ENCODE assay signal across 8 mouse cellular contexts in the genomic region with DNA sequence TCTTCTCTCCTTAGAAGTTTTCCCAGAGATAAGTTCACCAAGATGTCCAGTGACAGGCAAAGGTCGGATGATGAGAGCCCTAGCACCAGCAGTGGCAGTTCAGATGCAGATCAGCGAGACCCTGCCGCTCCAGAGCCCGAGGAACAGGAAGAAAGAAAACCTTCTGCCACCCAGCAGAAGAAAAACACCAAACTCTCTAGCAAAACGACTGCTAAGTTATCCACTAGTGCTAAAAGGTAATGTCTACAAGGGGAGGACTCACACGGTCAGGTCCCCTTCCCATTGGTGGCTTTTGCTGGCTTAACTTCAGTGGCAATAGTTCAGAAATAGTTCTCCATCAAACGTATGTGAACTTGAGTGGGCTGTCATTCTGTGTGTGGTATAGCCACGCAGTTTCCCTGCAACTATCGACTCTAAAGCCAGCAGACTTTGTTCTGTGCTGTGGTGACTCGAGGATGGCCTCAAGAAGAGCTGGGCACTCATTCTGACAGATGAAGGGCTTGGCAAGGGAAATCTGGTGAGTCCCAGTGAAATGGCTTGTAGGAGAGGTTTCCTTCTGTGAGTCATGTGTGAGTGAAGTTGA. TPM values are rescaled to one million over a fixed set of nuclear protein-coding genes. Genes with fewer than 3 reads are reported as not detected.
DNase-seq lines count a peak whose midpoint lies in the region; ATAC-seq and TF ChIP-seq lines count a peak whose summit lies in the region.

No protein-coding gene starts in this region.

- peak overlapping the region; percentile 98 for H3K9ac ChIP-seq in heart, postnatal 0 days (replicated peaks; ENCODE audit: low read depth, low read length)
- H3K9ac ChIP-seq in liver, postnatal 0 days (replicated peaks), result peak overlapping the region; percentile 100

- peak; percentile 46 to 56 for DNase-seq in cerebellum, adult 2 months
- no peak for DNase-seq in cerebellum, adult 11 months
- peak; percentile 38 for DNase-seq in 416B (ENCODE audit: low read depth)
- peak; percentile 19 to 39 for DNase-seq in cerebellum, postnatal 36 days
- no peak for DNase-seq in heart, postnatal 0 days (ENCODE audit: low spot score)
- DNase-seq in liver, postnatal 0 days, result no peak
- DNase-seq in splenic B cell, adult 2 months (ENCODE audit: low read depth, low spot score), result peak; percentile 31
- no peak for DNase-seq in urinary bladder, postnatal 36 days (ENCODE audit: low spot score in 2 of 2)

- TF ChIP-seq EP300 in heart, postnatal 0 days (IDR thresholded peaks at IDR 0.05; ENCODE audit: low read depth), result no peak
- TF ChIP-seq EP300 in liver, postnatal 0 days (IDR thresholded peaks at IDR 0.05; ENCODE audit: low read depth), result no peak

- ATAC-seq in heart, postnatal 0 days (ENCODE audit: insufficient read depth, low read depth), result no peak
- ATAC-seq in liver, postnatal 0 days, result no peak

- no peaks in the 10 kb centered on the region for H3K9me3 ChIP-seq in heart, postnatal 0 days (replicated peaks; ENCODE audit: control insufficient read depth, low read length)
- no peaks in the 10 kb centered on the region for H3K9me3 ChIP-seq in liver, postnatal 0 days (ENCODE audit: low read length)

- peak overlapping the region; percentile 90 for H3K4me2 ChIP-seq in heart, postnatal 0 days (ENCODE audit: low read depth, low read length)
- peak overlapping the region; percentile 94 for H3K4me2 ChIP-seq in liver, postnatal 0 days (ENCODE audit: low read depth, low read length)

- under 1% methylated on average over 10 of the region's 10 CpGs for WGBS in cerebellum, adult 2 months
- 5% methylated on average over 10 of the region's 10 CpGs for WGBS in heart, postnatal 0 days
- WGBS in liver, postnatal 0 days (ENCODE audit: insufficient replicate concordance), result 14% methylated on average over 10 of the region's 10 CpGs

- peak overlapping the region; percentile 74 for H3K4me3 ChIP-seq in cerebellum, adult 2 months (replicated peaks; ENCODE audit: insufficient read depth, low read depth, low read length)
- peak overlapping the region; percentile 96 for H3K4me3 ChIP-seq in heart, postnatal 0 days (ENCODE audit: low read depth, low read length)
- H3K4me3 ChIP-seq in liver, postnatal 0 days (ENCODE audit: low read depth, low read length), result peak overlapping the region; percentile 95

- H3K36me3 ChIP-seq in heart, postnatal 0 days (replicated peaks; ENCODE audit: control insufficient read depth, insufficient read depth, low read length), result no peaks in the 10 kb centered on the region
- 0 out of 2 replicates have a peak, but pooled peaks cover 6% of the 10 kb centered on the region for H3K36me3 ChIP-seq in liver, postnatal 0 days (replicated peaks; ENCODE audit: insufficient read depth, low read length)
- no peaks in the 10 kb centered on the region for H3K36me3 ChIP-seq in splenic B cell, adult 2 months (ENCODE audit: control insufficient read depth, insufficient read depth, low read length, poor library complexity, severe bottlenecking)

- H3K27me3 ChIP-seq in cerebellum, adult 2 months (ENCODE audit: control insufficient read depth, insufficient read depth, low read length), result no peaks in the 10 kb centered on the region
- no peaks in the 10 kb centered on the region for H3K27me3 ChIP-seq in heart, postnatal 0 days (ENCODE audit: control insufficient read depth, insufficient read depth, low read length)
- no peaks in the 10 kb centered on the region for H3K27me3 ChIP-seq in liver, postnatal 0 days (ENCODE audit: insufficient read depth, low read length)
- H3K27me3 ChIP-seq in splenic B cell, adult 2 months (ENCODE audit: control insufficient read depth, insufficient read depth, low read length, poor library complexity, severe bottlenecking), result no peaks in the 10 kb centered on the region

- no peak for TF ChIP-seq CTCF in cerebellum, adult 2 months (IDR thresholded peaks at IDR 0.05; ENCODE audit: borderline replicate concordance, insufficient read depth, low read depth, low read length)
- TF ChIP-seq CTCF in heart, postnatal 0 days (IDR thresholded peaks at IDR 0.05; ENCODE audit: low read depth), result no peak
- no peak for TF ChIP-seq CTCF in liver, postnatal 0 days (IDR thresholded peaks at IDR 0.05; ENCODE audit: low read depth)

- H3K27ac ChIP-seq in cerebellum, adult 2 months (ENCODE audit: insufficient read depth, low read length), result peak overlapping the region; percentile 73
- peak overlapping the region; percentile 98 for H3K27ac ChIP-seq in heart, postnatal 0 days (ENCODE audit: low read depth)
- peak overlapping the region; percentile 98; the same call in 1 of the 2 replicates for H3K27ac ChIP-seq in liver, postnatal 0 days (ENCODE audit: low read depth)

- peaks cover 1% of the 10 kb centered on the region; the same call in 1 of the 2 replicates for H3K4me1 ChIP-seq in cerebellum, adult 2 months (ENCODE audit: control insufficient read depth, insufficient read depth, low read length)
- peaks cover 22% of the 10 kb centered on the region for H3K4me1 ChIP-seq in heart, postnatal 0 days (ENCODE audit: control insufficient read depth, insufficient read depth)
- peaks cover 23% of the 10 kb centered on the region for H3K4me1 ChIP-seq in liver, postnatal 0 days (ENCODE audit: insufficient read depth)

- TF ChIP-seq POLR2A in cerebellum, adult 2 months (IDR thresholded peaks at IDR 0.05; ENCODE audit: borderline replicate concordance, insufficient read depth, low read length), result no peak

RNA-seq across cellular contexts. Expression of a gene that starts 2.6 kb away (rescaled TPM):
- polyA plus RNA-seq in cerebellum, adult 2 months (2012; rRNA removed), result 83.9 and 92.9 TPM in 2 replicates
- 83.4 and 126 TPM in 2 replicates for total RNA-seq in heart, postnatal 0 days (2014; rRNA removed; ENCODE audit: low replicate concordance)
- polyA plus RNA-seq in heart, postnatal 0 days (2015; fragmentation: Nextera tagmentation; extraction: Ambion mirVana), result 95.2 and 101 TPM in 2 replicates
- 46.8 and 49.6 TPM in 2 replicates for polyA plus RNA-seq in liver, postnatal 0 days (2015; fragmentation: Nextera tagmentation; extraction: Ambion mirVana)

Comparison
In these comparisons a context has a peak if more than half of its experiments do, and no peak if none do; other contexts are left out.
1. DNase-seq: peak in cerebellum, adult 2 months (2 of 2), 416B (single experiment), cerebellum, postnatal 36 days (2 of 2) and splenic B cell, adult 2 months (single experiment); none in cerebellum, adult 11 months (single experiment), heart, postnatal 0 days (single experiment), liver, postnatal 0 days (single experiment) and urinary bladder, postnatal 36 days (0 of 2).
2. Peak in every context shown above with its lines, with median percentiles within 50 percentile points of each other: H3K27ac ChIP-seq and H3K4me3 ChIP-seq.